Mouse (Mus musculus): Measurements from ENCODE around the gene Treml1. TPM values are rescaled to one million over a fixed set of nuclear protein-coding genes. Genes with fewer than 3 reads are reported as not detected.
"Not testable (repeated sequence)": the region's sequence is repeated elsewhere in the genome, so short reads cannot be mapped to it uniquely, and the experiment has no call there.

The Treml1 gene
- polyA plus RNA-seq (2012; rRNA removed): 0.11 and 0.38 TPM in 2 replicates

DNA sequence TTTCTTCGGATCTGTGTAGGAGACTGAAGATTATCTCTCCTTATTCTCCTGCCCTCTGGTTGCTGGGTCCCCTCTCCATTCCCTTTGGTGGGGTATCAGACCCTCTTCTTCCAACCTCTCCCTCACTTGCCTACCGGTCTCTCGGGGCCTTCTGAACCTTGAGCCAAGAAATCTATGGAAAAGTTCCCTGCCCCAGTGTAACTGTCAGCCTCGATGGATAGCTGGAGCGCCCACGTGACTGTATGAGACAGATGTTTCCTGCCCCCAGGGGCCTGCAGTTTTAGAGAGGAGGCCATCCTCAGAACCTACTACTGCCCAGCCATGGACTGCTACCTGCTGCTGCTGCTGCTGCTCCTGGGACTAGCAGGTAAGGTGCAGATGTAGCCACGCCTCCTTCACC is at the start of gene Treml1:
TSS of gene Treml1 (plus strand) at position 301 of the 400 bp plus-strand sequence.
- no peak within 1 kb of the TSS for H3K27ac ChIP-seq (ENCODE audit: insufficient read depth, low read length)
- TF ChIP-seq CTCF (IDR thresholded peaks at IDR 0.05; ENCODE audit: extremely low read depth, insufficient read depth, low read length): no peak
- TF ChIP-seq POLR2A (IDR thresholded peaks at IDR 0.05; ENCODE audit: extremely low read depth, insufficient read depth, low read length): no peak
- peaks cover 3% of the 10 kb centered on the region for H3K4me1 ChIP-seq (ENCODE audit: control insufficient read depth, insufficient read depth, low read length)
- no peak within 1 kb of the TSS for H3K4me3 ChIP-seq (ENCODE audit: insufficient read depth, low read length)

DNA sequence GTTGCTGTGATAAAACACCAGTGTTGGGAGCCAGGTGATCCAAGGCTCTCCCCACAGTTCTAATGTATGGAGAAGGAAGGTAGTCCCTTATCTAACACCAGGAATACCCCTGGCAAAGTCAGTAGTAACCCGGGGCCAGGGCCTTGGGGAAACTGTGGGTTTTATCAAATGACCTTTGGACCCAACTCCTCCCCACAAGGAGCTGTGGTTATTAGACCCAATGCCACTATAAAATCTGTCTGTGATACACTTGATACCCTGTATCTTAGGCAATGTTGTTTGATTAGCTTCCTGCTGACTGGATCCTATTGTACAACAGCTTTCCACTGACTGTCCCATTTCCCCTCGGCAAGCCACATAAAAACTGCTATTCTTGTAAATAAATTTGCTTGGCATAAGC is 47.6 kb upstream of the Treml1 start:
- H3K4me3 ChIP-seq (ENCODE audit: insufficient read depth, low read length): no peak overlapping the region
- H3K4me1 ChIP-seq (ENCODE audit: control insufficient read depth, insufficient read depth, low read length): no peaks in the 10 kb centered on the region
- no peak overlapping the region for H3K27ac ChIP-seq (ENCODE audit: insufficient read depth, low read length)
- no peak for TF ChIP-seq POLR2A (IDR thresholded peaks at IDR 0.05; ENCODE audit: extremely low read depth, insufficient read depth, low read length)
- TF ChIP-seq CTCF (IDR thresholded peaks at IDR 0.05; ENCODE audit: extremely low read depth, insufficient read depth, low read length): no peak

DNA sequence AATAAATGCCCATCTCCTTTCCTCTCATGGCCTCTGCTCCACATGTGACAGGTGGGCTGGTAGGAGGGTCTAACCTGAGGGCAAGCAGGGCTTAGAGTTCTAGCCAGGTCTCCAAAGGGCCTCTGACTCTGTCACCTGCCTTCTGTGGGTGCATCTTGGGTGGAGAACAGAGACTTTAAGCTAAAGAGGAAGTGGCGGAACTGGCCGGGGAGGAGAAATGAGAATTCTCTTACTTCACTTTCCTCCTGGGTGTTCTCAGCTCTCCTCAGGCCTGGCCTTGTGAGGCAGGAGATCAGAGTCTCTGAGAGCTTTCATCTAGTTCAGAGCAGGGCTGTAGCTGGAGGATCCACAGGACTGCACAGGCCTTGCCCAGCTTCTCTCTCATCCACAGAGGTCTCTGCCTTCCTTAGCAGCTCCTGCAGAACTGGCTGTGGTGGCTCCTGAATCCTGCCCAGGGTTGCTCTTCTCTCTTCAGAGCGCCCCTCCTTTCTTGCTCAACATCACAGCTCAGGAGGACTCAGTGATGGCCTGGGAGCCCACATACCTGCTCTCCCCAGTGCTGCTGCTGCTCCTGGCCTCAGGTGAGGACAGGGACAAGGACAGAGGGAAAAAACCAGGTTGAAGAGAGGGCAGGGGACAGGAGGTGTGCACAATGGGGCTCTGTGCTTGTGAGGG is 43.7 kb upstream of the Treml1 start, which contains the start of gene B430306N03Rik:
TSS of gene B430306N03Rik (plus strand) at position 237 of the 675 bp plus-strand sequence.
- not testable (repeated sequence) for H3K4me1 ChIP-seq (ENCODE audit: control insufficient read depth, insufficient read depth, low read length); H3K4me3 ChIP-seq (ENCODE audit: insufficient read depth, low read length); H3K27ac ChIP-seq (ENCODE audit: insufficient read depth, low read length)

DNA sequence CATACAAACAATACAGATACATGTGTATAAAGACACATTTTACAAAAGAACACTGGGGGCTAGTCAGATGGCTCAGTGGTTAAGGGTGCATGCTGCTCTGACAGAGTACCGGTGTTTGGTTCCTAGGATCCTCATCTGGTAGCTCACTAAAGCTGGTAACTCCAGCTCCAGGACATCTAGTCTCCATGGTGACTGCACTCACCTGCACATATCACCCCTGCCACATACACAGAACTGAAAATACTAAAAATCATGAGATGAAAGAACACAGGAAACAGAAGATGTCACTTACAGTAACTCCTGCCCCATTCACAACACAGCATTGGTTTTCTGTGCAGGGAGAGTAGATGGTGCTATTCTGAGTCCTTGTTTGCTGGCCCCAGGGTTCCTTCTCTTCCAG is 41.0 kb upstream of the Treml1 start:
- no peak overlapping the region for H3K27ac ChIP-seq (ENCODE audit: insufficient read depth, low read length)
- H3K4me1 ChIP-seq (ENCODE audit: control insufficient read depth, insufficient read depth, low read length): no peaks in the 10 kb centered on the region
- H3K4me3 ChIP-seq (ENCODE audit: insufficient read depth, low read length): no peak overlapping the region
- TF ChIP-seq CTCF (IDR thresholded peaks at IDR 0.05; ENCODE audit: extremely low read depth, insufficient read depth, low read length): no peak
- TF ChIP-seq POLR2A (IDR thresholded peaks at IDR 0.05; ENCODE audit: extremely low read depth, insufficient read depth, low read length): no peak

DNA sequence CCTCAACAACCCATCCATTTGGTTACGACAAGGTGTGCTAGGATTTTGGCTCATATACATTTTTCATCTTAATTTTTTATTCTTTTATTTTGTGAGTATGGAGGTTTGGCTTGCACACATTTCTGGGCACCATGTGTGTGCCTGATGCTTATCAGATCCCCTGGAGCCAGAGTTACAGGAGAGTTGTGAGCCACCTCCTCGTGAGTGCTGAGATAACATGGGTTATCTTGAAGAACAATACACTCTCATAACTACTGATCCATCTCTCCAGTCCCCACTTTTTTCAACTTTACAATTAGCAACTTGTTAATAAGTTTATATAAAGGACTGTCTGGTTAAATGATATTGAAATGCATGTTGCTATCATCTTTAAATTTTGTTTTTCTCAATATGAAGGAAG is 38.4 kb upstream of the Treml1 start:
- Histone ChIP-seq H3K27ac (ENCODE audit: insufficient read depth, low read length) (no peak overlapping the region), H3K4me1 (ENCODE audit: control insufficient read depth, insufficient read depth, low read length) (no peaks in the 10 kb centered on the region), H3K4me3 (ENCODE audit: insufficient read depth, low read length) (no peak overlapping the region)
- no peak for TF ChIP-seq CTCF (IDR thresholded peaks at IDR 0.05; ENCODE audit: extremely low read depth, insufficient read depth, low read length)
- TF ChIP-seq POLR2A (IDR thresholded peaks at IDR 0.05; ENCODE audit: extremely low read depth, insufficient read depth, low read length): no peak

DNA sequence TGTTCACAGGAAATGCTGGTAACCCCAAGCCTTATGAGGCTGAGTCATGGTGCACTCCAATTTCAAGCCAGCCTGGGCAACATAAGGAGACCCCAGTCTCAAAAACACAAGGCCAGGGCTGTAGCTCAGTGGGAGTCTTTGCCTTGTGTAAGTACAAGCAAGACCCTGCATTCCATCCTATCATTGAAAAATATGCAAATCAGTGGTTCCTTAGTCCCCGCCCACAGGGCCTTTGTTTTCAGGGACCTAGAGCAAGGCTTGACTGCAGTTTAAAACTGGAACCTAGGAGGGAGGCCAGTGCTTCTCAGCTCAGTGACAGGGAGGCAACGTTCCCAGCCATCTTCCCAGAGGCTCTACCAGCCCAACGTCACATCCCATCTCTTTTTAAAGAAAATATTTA is 36.5 kb upstream of the Treml1 start:
- H3K27ac ChIP-seq (ENCODE audit: insufficient read depth, low read length): no peak overlapping the region
- TF ChIP-seq CTCF (IDR thresholded peaks at IDR 0.05; ENCODE audit: extremely low read depth, insufficient read depth, low read length): no peak
- no peak for TF ChIP-seq POLR2A (IDR thresholded peaks at IDR 0.05; ENCODE audit: extremely low read depth, insufficient read depth, low read length)
- no peak overlapping the region for H3K4me3 ChIP-seq (ENCODE audit: insufficient read depth, low read length)
- peaks cover 4% of the 10 kb centered on the region; the same call in 1 of the 2 replicates for H3K4me1 ChIP-seq (ENCODE audit: control insufficient read depth, insufficient read depth, low read length)

DNA sequence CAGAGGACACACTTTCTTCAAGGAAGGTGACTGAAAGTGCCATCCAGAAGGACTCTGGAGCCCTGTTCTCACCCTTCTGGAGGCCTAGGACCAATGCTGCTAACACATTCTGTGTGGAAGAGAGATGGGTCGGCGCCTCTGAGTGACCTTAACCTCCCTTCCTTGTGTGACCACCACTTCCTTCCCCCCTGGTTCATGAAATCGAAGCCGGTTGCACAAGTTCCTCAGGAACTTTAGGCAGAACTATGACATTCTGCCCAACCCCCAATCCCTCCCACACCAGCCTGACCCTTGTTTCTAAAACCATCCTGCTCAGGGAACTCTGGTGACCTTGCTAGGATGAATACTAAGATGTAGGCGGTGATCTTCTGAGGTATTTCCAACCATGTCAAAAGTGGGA is 35.5 kb upstream of the Treml1 start:
- Histone ChIP-seq H3K4me3 (ENCODE audit: insufficient read depth, low read length) (no peak overlapping the region), H3K27ac (ENCODE audit: insufficient read depth, low read length) (no peak overlapping the region), H3K4me1 (ENCODE audit: control insufficient read depth, insufficient read depth, low read length) (peaks cover 4% of the 10 kb centered on the region; the same call in 1 of the 2 replicates)
- TF ChIP-seq POLR2A (IDR thresholded peaks at IDR 0.05; ENCODE audit: extremely low read depth, insufficient read depth, low read length): no peak
- no peak for TF ChIP-seq CTCF (IDR thresholded peaks at IDR 0.05; ENCODE audit: extremely low read depth, insufficient read depth, low read length)

DNA sequence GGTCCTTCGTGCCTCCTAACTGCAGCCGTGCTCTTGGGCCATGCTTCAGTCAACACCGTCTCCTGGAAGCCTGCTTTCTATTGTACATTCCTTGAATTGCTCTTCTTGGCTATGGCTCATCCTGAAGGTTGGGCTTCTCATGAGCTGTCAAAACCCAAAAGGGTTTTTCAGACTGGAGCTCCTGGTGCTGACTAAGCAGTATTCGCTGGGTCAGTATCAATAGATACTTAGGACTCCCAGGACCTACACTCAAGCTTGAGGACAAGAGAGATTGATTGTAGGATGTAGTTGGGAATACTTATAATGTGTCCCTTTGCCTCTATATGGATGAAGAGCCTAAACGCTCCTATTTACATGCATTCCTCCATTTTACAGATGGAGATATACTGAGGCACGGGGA is 34.6 kb upstream of the Treml1 start:
- TF ChIP-seq POLR2A (IDR thresholded peaks at IDR 0.05; ENCODE audit: extremely low read depth, insufficient read depth, low read length) (no peak), CTCF (IDR thresholded peaks at IDR 0.05; ENCODE audit: extremely low read depth, insufficient read depth, low read length) (no peak)
- Histone ChIP-seq H3K4me1 (ENCODE audit: control insufficient read depth, insufficient read depth, low read length) (peaks cover 4% of the 10 kb centered on the region; the same call in 1 of the 2 replicates), H3K27ac (ENCODE audit: insufficient read depth, low read length) (no peak overlapping the region), H3K4me3 (ENCODE audit: insufficient read depth, low read length) (no peak overlapping the region)

DNA sequence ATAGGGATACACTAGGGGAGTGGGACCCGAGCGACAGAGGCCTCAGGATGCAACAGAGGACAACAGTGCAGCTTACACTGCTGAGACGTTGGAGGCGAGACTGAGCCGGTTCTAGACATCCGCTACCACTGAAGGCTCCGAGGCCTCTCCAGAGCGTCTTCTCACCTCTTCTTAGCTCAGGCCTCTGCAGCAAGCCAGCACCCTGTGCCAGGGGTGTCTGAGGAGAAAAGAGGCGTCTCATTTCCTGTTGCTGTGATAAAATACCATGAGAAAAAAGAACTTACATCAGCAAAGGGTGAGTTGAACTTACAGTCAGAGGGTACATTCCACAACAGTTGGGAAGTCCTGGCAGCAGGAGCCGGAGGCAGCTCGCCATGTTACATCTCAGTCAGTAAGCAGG is 34.1 kb upstream of the Treml1 start:
- no peak overlapping the region for H3K27ac ChIP-seq (ENCODE audit: insufficient read depth, low read length)

DNA sequence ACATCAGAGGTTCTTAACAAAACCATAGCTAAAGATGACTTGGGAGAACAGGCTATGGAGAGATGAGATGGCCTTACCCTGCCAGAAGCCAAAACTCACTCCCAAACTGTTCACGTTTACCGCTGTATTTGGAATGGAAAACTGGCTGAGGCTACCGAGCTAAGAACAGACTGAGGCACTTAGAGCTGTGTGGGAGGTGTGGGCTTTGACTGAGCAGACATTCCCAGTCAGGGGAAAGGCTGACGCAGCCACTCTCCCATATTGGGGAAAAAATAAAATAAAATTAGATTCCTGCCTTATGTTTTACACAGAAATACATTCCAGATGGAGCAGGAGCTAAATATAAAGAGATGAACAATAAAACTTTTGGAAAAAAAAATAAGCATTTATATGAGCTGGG is 33.1 kb upstream of the Treml1 start:
- H3K27ac ChIP-seq (ENCODE audit: insufficient read depth, low read length): 0 out of 2 replicates have a peak overlapping the region, but pooled peaks have one; percentile 64
- no peak overlapping the region for H3K4me3 ChIP-seq (ENCODE audit: insufficient read depth, low read length)
- TF ChIP-seq CTCF (IDR thresholded peaks at IDR 0.05; ENCODE audit: extremely low read depth, insufficient read depth, low read length) (no peak), POLR2A (IDR thresholded peaks at IDR 0.05; ENCODE audit: extremely low read depth, insufficient read depth, low read length) (no peak)
- peaks cover 4% of the 10 kb centered on the region; the same call in 1 of the 2 replicates for H3K4me1 ChIP-seq (ENCODE audit: control insufficient read depth, insufficient read depth, low read length)

More for the DNA sequence above, 34.1 kb upstream of the Treml1 start:
- TF ChIP-seq CTCF (IDR thresholded peaks at IDR 0.05; ENCODE audit: extremely low read depth, insufficient read depth, low read length): no peak
- no peak for TF ChIP-seq POLR2A (IDR thresholded peaks at IDR 0.05; ENCODE audit: extremely low read depth, insufficient read depth, low read length)
- peaks cover 4% of the 10 kb centered on the region; the same call in 1 of the 2 replicates for H3K4me1 ChIP-seq (ENCODE audit: control insufficient read depth, insufficient read depth, low read length)
- H3K4me3 ChIP-seq (ENCODE audit: insufficient read depth, low read length): no peak overlapping the region

All from cortical plate, adult 2 months (tissue).